Mouse (Mus musculus) limb, embryonic 12.5 days (tissue): ENCODE data around the gene Pi4kb. TPM values are rescaled to one million over a fixed set of nuclear protein-coding genes. Genes with fewer than 3 reads are reported as not detected.
A peak's percentile ranks its signal among the peaks of the same experiment; 100 is the strongest.
"Not testable (repeated sequence)": the region's sequence is repeated elsewhere in the genome, so short reads cannot be mapped to it uniquely, and the experiment has no call there.

Source experiments
- ATAC-seq: fragments of 200-750 bp; cut with Nextera tagmentation; 2 replicates; pipeline ENCODE4 v1.8.0; 2017; ENCODE audit warnings: low read depth, moderate TSS enrichment; ENCODE audit not compliant: insufficient number of reproducible peaks, insufficient read depth, low FRiP score, low TSS enrichment
- H3K27ac ChIP-seq: fragments of 300-500 bp; sonication (generic); 2 replicates; pipeline ENCODE4 v1.5.1; 2016; ENCODE audit warnings: mild to moderate bottlenecking, moderate library complexity
- H3K27me3 ChIP-seq: fragments of 300-500 bp; sonication (generic); 2 replicates; pipeline ENCODE4 v1.6.1; 2016; ENCODE audit warnings: mild to moderate bottlenecking, moderate library complexity
- H3K36me3 ChIP-seq: fragments of 300-500 bp; sonication (generic); 2 replicates; pipeline ENCODE4 v1.6.1; 2016; ENCODE audit warnings: mild to moderate bottlenecking, moderate library complexity
- H3K4me1 ChIP-seq: fragments of 300-500 bp; sonication (generic); replicated peaks from 2 replicates; pipeline ENCODE4 v1.6.1; 2016
- H3K4me2 ChIP-seq: fragments of 300-500 bp; sonication (generic); 2 replicates; pipeline ENCODE4 v1.6.1; 2016; ENCODE audit warnings: mild to moderate bottlenecking, moderate library complexity
- H3K4me3 ChIP-seq: fragments of 300-500 bp; sonication (generic); replicated peaks from 2 replicates; pipeline ENCODE4 v1.5.1; 2016; ENCODE audit warnings: mild to moderate bottlenecking
- H3K9ac ChIP-seq: fragments of 300-500 bp; sonication (generic); replicated peaks from 2 replicates; pipeline ENCODE4 v1.6.1; 2016; ENCODE audit warnings: mild to moderate bottlenecking, moderate library complexity
- H3K9me3 ChIP-seq: fragments of 300-500 bp; sonication (generic); 2 replicates; pipeline ENCODE4 v1.6.1; 2016; ENCODE audit warnings: mild to moderate bottlenecking, moderate library complexity
- WGBS: fragments of 180-500 bp; shearing (Covaris S2); methylation state at CpG from one replicate; pipeline ENCODE4 v1.1.7; 2016; 5-methylcytosine and 5-hydroxymethylcytosine counted together
- polyA plus RNA-seq: library from polyadenylated mRNA; unstranded; fragments of >200 nt; fragmentation: Nextera tagmentation; extraction: Ambion mirVana; gene quantifications from 2 replicates; pipeline ENCODE4 v1.2.1, GENCODE M21; 2016

Gene Pi4kb
- polyA plus RNA-seq, 1 experiment from 2014 or later, result 28.1 TPM

DNA sequence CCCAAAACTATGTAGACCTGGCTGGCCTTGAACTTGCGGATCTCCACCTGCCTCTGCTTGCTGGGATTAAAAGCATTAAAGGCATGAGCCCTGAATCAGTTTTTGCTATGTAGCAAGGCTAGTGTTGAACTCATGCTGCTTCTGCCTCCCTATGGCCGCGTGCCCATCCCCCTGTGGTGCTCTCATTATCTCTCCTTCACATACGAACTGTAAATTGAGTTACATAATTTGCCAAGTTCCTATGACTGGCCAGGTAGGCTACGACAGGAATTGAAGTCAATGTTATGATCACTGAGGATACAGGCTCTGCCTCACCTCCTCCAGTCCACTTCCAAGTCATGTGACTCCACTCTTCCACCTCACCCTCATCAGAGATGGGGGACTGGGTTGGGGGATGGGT is 38.4 kb upstream of the Pi4kb start:
- 84% methylated on average over 5 of the region's 5 CpGs for WGBS
- H3K9ac ChIP-seq, H3K27ac ChIP-seq, H3K4me3 ChIP-seq, H3K36me3 ChIP-seq, H3K27me3 ChIP-seq, H3K9me3 ChIP-seq, H3K4me2 ChIP-seq, ATAC-seq: not testable (repeated sequence)
- H3K4me1 ChIP-seq, result peaks cover 11% of the 10 kb centered on the region

DNA sequence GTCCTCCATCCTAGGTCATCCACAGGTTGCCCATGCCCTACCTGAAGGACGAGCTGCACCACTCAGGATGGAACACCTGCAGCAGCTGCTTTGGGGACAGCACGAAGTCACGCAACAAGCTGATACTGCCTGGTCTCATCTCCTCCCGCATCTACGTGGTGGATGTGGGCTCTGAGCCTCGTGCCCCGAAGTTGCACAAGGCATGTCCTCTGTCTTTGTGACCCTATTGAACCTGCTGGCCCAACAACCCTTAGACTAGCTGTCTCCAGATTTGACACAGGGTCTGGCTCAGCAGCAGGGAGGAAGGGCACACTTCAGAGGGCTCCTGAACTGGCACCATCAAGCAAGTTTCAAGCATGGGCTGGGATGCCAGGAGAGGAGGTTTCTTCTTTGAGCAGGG is 37.3 kb upstream of the Pi4kb start:
- not testable (repeated sequence) for H3K9me3 ChIP-seq, H3K4me3 ChIP-seq, ATAC-seq, H3K36me3 ChIP-seq, H3K9ac ChIP-seq, H3K4me2 ChIP-seq, H3K27ac ChIP-seq, H3K27me3 ChIP-seq
- H3K4me1 ChIP-seq, result peaks cover 11% of the 10 kb centered on the region
- WGBS, result 92% methylated on average over 7 of the region's 7 CpGs

DNA sequence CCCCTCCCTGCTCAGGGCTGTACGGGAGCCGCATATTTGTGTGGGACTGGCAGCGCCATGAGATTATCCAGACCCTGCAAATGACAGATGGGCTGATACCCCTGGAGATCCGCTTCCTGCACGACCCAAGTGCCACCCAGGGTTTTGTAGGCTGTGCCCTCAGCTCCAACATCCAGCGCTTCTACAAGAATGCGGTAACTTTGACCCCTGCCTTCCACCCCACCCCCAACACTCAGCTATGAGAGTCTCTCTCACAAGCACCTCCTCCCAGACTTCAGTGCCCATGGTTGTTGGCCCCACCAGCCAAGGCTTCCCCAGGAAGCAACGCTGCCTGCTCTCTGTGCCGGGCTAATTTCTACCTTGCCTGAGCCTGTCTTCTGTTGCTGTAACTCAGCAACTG is 34.5 kb upstream of the Pi4kb start:
- ATAC-seq, result not testable (repeated sequence)
- 46% methylated on average over 9 of the region's 9 CpGs for WGBS

DNA sequence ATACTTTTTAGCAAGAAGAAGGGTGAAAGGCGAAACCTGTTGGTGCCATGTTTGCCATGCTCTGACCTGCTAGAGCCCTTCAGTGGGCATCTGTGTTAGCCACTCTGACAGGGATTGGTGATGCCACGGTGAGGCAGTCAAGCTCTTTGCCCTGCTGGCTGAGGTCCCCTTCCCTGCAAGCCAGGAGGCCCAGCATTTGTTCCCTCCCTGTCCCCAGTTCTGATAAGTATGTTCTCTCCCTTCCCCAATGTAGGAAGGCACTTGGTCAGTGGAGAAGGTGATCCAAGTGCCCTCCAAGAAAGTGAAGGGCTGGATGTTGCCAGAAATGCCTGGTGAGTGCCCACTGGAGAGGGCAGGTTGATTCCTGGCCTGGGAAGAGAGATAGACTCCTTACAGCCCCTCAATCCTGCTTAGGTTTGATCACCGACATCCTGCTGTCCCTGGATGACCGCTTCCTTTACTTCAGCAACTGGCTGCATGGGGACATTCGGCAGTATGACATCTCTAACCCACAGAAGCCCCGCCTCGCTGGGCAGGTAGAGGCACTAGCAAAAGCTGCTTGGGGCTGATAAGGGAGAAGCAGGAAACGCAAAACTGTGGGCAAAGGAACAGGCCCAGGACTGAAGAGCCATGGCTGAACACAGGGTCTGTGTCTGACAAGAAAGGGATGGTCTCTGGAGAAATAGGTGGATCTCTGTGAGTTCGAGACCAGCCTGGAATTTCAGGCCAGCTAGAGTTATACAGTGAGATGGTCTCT is 32.1 kb upstream of the Pi4kb start:
- WGBS, result 82% methylated on average over 9 of the region's 9 CpGs
- H3K27ac ChIP-seq, H3K9ac ChIP-seq, ATAC-seq, H3K27me3 ChIP-seq, H3K4me2 ChIP-seq, H3K36me3 ChIP-seq, H3K4me3 ChIP-seq, H3K9me3 ChIP-seq, H3K4me1 ChIP-seq: not testable (repeated sequence)

More for the DNA sequence above, 34.5 kb upstream of the Pi4kb start:
- H3K36me3 ChIP-seq, H3K4me2 ChIP-seq, H3K9ac ChIP-seq, H3K4me1 ChIP-seq, H3K27ac ChIP-seq, H3K9me3 ChIP-seq, H3K4me3 ChIP-seq, H3K27me3 ChIP-seq: not testable (repeated sequence)

DNA sequence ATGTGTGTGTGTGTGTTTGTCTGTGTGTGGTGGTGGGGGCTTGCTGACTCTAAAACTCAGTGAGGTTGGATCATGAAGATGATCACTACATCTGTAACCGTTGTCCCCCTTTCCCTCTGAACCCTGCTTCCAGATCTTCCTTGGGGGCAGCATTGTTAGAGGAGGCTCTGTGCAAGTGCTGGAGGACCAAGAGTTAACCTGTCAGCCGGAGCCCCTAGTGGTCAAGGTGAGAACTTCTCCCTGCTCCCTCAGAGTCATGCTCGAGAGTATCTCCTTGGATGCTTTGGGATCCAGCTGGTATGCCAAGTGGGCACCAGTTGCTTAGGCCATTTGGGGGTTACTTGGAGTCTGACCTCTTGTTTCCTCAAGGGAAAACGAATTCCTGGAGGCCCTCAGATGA is 30.8 kb upstream of the Pi4kb start:
- not testable (repeated sequence) for H3K4me3 ChIP-seq, H3K9me3 ChIP-seq, H3K36me3 ChIP-seq, H3K4me2 ChIP-seq, H3K9ac ChIP-seq, H3K4me1 ChIP-seq, ATAC-seq, H3K27me3 ChIP-seq, H3K27ac ChIP-seq
- WGBS, result 24% methylated on average over 4 of the region's 4 CpGs

DNA sequence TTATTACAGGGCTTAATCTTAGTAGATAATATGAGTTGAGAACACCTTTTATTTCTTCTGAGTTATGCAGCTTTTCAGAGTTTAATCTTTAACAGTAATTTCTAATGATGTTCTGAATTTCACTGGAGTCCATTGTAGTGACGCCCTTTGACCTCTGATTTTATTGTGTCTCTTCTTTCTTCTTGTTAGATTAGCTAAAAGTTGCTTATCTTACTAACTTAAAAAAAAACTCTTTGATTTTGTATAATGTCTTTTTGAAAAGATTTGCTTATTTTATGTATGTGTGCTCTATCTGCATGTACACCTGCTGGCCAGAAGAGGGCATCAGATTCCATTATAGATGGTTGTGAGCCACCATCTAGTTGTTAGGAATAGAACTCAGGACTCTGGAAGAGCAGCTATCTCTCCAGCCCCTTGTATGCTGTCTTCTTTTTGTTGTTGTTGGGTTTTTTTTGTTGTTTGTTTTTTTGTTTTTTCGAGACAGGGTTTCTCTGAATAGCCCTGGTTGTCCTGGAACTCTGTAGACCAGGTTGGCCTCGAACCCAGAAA is 26.4 kb upstream of the Pi4kb start:
- no peaks in the 10 kb centered on the region for H3K27me3 ChIP-seq
- peaks cover 5% of the 10 kb centered on the region for H3K4me1 ChIP-seq
- no peaks in the 10 kb centered on the region for H3K9me3 ChIP-seq
- no peak overlapping the region for H3K4me2 ChIP-seq
- WGBS, result 72% methylated on average over 3 of the region's 3 CpGs
- H3K9ac ChIP-seq, result no peak overlapping the region
- no peak overlapping the region for H3K27ac ChIP-seq
- peaks cover 10% of the 10 kb centered on the region; the same call in 1 of the 2 replicates for H3K36me3 ChIP-seq
- no peak overlapping the region for H3K4me3 ChIP-seq
- ATAC-seq, result no peak

DNA sequence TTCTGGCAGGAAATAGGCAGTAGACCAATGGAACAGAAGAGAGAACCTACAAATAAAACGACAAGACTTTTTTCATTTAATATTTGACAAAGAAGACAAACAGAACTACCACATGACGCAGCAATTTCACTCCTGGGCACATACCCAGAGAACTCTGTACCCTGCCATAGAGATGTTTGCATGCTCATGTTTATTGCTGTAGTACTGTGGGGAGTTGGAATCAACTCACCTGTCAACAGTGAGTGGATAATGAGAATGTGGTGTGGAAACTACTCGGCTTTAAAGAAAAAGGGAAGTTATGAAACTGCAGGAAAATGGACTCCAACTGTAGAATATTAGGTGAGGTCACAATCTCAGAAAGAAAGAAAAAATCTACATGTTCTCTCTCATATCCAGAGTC is 24.9 kb upstream of the Pi4kb start:
- Histone ChIP-seq H3K4me2 (no peak overlapping the region), H3K27ac (no peak overlapping the region), H3K27me3 (no peaks in the 10 kb centered on the region), H3K9me3 (no peaks in the 10 kb centered on the region), H3K9ac (no peak overlapping the region), H3K36me3 (peaks cover 10% of the 10 kb centered on the region; the same call in 1 of the 2 replicates), H3K4me1 (peaks cover 6% of the 10 kb centered on the region), H3K4me3 (no peak overlapping the region)
- no peak for ATAC-seq
- 82% methylated on average over 3 of the region's 3 CpGs for WGBS

DNA sequence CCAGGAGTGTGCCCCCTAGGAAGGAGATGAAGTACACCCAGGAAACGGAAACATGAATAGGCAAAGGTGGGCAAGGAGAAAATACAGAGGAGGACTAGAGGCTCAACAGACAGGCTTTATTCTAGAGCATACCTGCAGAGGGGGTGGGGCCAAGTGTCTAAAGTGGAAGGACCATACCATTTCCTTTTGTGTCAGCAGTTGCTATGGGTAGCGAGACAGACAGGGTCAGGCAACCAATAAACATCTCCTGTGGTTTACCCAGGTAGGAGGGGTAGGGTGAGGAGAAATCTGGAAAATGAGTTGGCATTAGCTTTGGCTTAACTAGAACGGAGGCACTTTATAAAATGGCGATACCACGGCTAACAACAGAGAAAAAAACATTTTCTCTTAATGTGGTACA is 21.7 kb upstream of the Pi4kb start:
- Histone ChIP-seq H3K4me1 (peaks cover 18% of the 10 kb centered on the region), H3K36me3 (peaks cover 38% of the 10 kb centered on the region), H3K4me3 (peak overlapping the region; percentile 64), H3K4me2 (peak overlapping the region; percentile 65), H3K9me3 (no peaks in the 10 kb centered on the region), H3K27ac (peak overlapping the region; percentile 98), H3K9ac (peak overlapping the region; percentile 19; the same call in 1 of the 2 replicates), H3K27me3 (no peaks in the 10 kb centered on the region)
- WGBS, result 37% methylated on average over 5 of the region's 5 CpGs
- ATAC-seq, result no peak

DNA sequence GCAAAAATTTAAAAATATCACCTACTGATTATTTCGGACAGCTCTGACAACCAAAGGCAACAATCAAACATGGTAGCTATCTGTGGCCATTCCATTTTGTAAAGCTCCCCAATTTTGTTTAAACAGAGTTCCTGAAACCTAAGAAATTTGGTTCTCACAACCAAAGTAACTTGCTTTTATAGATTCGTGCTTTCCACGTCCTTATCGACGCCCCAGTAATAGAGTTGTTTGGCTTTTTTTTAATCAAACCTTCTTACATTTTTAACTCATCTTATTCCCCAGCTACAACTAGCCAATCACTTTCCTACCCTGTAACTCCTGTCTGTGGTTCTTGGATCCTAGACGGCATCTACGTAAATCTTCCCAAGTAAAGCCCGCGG is 21.2 kb upstream of the Pi4kb start:
- Histone ChIP-seq H3K4me2 (peak overlapping the region; percentile 65), H3K27ac (peak overlapping the region; percentile 98), H3K4me3 (peak overlapping the region; percentile 64), H3K9ac (peak overlapping the region; percentile 78), H3K36me3 (peaks cover 43% of the 10 kb centered on the region), H3K27me3 (no peaks in the 10 kb centered on the region), H3K4me1 (peaks cover 18% of the 10 kb centered on the region), H3K9me3 (no peaks in the 10 kb centered on the region)
- ATAC-seq, result peak; percentile 8; the same call in 1 of the 2 replicates
- 19% methylated on average over 9 of the region's 9 CpGs for WGBS

DNA sequence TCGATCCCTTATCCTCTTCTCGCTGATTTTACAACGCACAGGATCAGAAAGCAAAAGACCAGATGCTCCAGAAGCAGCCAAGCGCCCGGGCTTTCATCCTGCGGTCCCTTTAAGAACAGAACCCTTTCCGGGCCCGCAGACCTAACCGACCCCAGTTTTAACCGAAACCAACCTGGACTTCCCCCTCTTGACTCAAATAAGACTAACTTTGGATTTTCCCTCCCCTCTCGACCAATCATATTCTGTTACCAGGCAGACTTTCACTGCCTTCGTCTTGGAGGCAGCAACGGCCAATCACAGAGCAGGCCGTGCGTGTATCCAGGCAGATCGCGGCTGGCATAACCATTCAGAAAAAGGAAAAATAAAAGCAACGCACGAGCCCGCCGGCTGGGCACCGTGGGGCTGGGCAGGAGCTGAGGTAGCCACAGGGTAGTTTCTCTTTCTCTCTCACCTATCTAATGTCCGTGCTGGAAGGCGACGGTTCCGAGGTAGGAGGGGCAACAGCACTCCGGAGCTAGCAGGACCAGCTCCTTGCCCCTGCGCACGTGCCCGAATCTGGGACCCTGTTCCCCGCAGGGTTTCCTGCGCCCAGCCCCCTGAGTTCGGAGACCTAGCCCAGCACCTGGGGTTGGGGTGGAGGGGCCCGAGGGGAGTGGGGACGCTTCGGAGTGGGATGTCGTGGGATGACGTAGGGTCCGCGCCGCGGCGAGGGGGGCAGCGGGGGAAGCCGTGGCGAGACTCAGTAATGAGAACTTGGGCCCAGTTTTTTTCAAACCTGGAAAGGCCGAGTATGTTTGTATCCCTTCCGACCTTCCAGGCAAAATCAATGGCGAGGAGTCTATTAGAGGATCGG is 20.5 kb upstream of the Pi4kb start, which contains the start of gene Rfx5:
TSS of gene Rfx5 (plus strand) at position 312 of the 853 bp plus-strand sequence.
- peak within 1 kb of the TSS; percentile 64 for H3K4me3 ChIP-seq
- peaks cover 18% of the 10 kb centered on the region for H3K4me1 ChIP-seq
- H3K9me3 ChIP-seq, result no peaks in the 10 kb centered on the region
- H3K27me3 ChIP-seq, result no peaks in the 10 kb centered on the region
- WGBS, result under 1% methylated on average over 50 of the region's 50 CpGs
- H3K27ac ChIP-seq, result peak within 1 kb of the TSS; percentile 98
- peak; percentile 94 for ATAC-seq
- peaks cover 50% of the 10 kb centered on the region for H3K36me3 ChIP-seq
- peak within 1 kb of the TSS; percentile 65 for H3K4me2 ChIP-seq
- peak within 1 kb of the TSS; percentile 78 for H3K9ac ChIP-seq

DNA sequence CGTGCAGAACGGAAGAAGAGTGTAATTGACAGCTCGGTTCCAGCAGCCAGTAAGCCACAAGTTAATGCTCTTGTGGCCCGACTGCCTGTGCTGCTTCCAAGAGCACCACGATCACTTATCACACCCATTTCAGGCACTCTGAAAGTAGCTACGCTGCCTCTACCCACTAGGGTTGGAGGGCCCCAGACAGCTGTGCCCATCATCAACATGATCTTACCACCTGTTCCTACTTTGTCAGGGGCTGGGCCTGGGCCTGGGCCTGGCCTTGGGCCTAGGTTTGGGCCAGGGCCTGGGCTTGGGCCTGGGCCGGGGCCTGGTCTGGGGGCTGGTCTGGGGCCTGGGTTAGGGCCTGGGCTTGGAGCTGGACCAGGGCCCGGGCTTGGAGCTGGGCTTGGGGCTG is 16.2 kb upstream of the Pi4kb start:
- Histone ChIP-seq H3K4me2 (no peak overlapping the region), H3K9me3 (no peaks in the 10 kb centered on the region), H3K4me1 (peaks cover 13% of the 10 kb centered on the region), H3K27ac (no peak overlapping the region), H3K9ac (no peak overlapping the region), H3K36me3 (peaks cover 45% of the 10 kb centered on the region), H3K27me3 (no peaks in the 10 kb centered on the region), H3K4me3 (no peak overlapping the region)
- 93% methylated on average over 8 of the region's 8 CpGs for WGBS
- no peak for ATAC-seq
